Mouse (Mus musculus): Measurements from ENCODE around the gene H2al1i. TPM values are rescaled to one million over a fixed set of nuclear protein-coding genes. Genes with fewer than 3 reads are reported as not detected.
"Not testable (repeated sequence)": the region's sequence is repeated elsewhere in the genome, so short reads cannot be mapped to it uniquely, and the experiment has no call there.

Gene H2al1i
- polyA plus RNA-seq, 1 experiment from 2014 or later = not detected

GRCm38 (mm10) chrX:11321192-11321591 lies 3.3 kb upstream of the H2al1i start, which contains the start of gene H2al1h:
TSS of gene H2al1h (plus strand) at chrX:11321492.
- H3K9me3 ChIP-seq; H3K27me3 ChIP-seq; H3K4me2 ChIP-seq (replicated peaks); H3K4me1 ChIP-seq; H3K27ac ChIP-seq; H3K4me3 ChIP-seq; H3K36me3 ChIP-seq; ATAC-seq (ENCODE audit: insufficient number of reproducible peaks, insufficient read depth, low FRiP score, low TSS enrichment); H3K9ac ChIP-seq: not testable (repeated sequence)
- WGBS = no CpG with 5 or more reads among the region's 6 CpGs

- not testable (repeated sequence) for H3K4me3 ChIP-seq; H3K4me1 ChIP-seq; H3K27me3 ChIP-seq; H3K4me2 ChIP-seq (replicated peaks); H3K9me3 ChIP-seq; ATAC-seq (ENCODE audit: insufficient number of reproducible peaks, insufficient read depth, low FRiP score, low TSS enrichment); H3K9ac ChIP-seq; H3K27ac ChIP-seq; H3K36me3 ChIP-seq
- WGBS = 82% methylated on average over 2 of the region's 2 CpGs
Measured at GRCm38 (mm10) chrX:11327522-11327921, 3.1 kb downstream of the H2al1i start, which contains the start of gene H2al1j. TSS of gene H2al1j (plus strand) at chrX:11327822.

- 39% methylated on average over 9 of the region's 9 CpGs for WGBS
- Histone ChIP-seq H3K27me3 (no peaks in the 10 kb centered on the region), H3K36me3 (no peaks in the 10 kb centered on the region), H3K4me3 (no peak overlapping the region), H3K4me1 (peaks cover 2% of the 10 kb centered on the region; the same call in 1 of the 2 replicates), H3K27ac (peak overlapping the region; percentile 46; the same call in 1 of the 2 replicates), H3K4me2 (replicated peaks) (0 out of 2 replicates have a peak overlapping the region, but pooled peaks have one; percentile 5), H3K9ac (no peak overlapping the region), H3K9me3 (no peaks in the 10 kb centered on the region)
- ATAC-seq (ENCODE audit: insufficient number of reproducible peaks, insufficient read depth, low FRiP score, low TSS enrichment) = no peak
Measured at GRCm38 (mm10) chrX:11345762-11346161, 21.3 kb downstream of the H2al1i start.

GRCm38 (mm10) chrX:11346756-11347155 lies 22.3 kb downstream of the H2al1i start:
- H3K9ac ChIP-seq = no peak overlapping the region
- 86% methylated on average over 3 of the region's 3 CpGs for WGBS
- no peak for ATAC-seq (ENCODE audit: insufficient number of reproducible peaks, insufficient read depth, low FRiP score, low TSS enrichment)
- H3K4me2 ChIP-seq (replicated peaks) = no peak overlapping the region
- H3K4me3 ChIP-seq = no peak overlapping the region
- no peak overlapping the region for H3K27ac ChIP-seq
- H3K9me3 ChIP-seq = no peaks in the 10 kb centered on the region
- H3K36me3 ChIP-seq = no peaks in the 10 kb centered on the region
- no peaks in the 10 kb centered on the region for H3K27me3 ChIP-seq
- peaks cover 2% of the 10 kb centered on the region; the same call in 1 of the 2 replicates for H3K4me1 ChIP-seq

- Histone ChIP-seq H3K36me3 (no peaks in the 10 kb centered on the region), H3K27me3 (no peaks in the 10 kb centered on the region), H3K9ac (no peak overlapping the region), H3K4me1 (0 out of 2 replicates have a peak, but pooled peaks cover 2% of the 10 kb centered on the region), H3K9me3 (no peaks in the 10 kb centered on the region), H3K4me2 (replicated peaks) (no peak overlapping the region), H3K27ac (no peak overlapping the region), H3K4me3 (no peak overlapping the region)
- WGBS = 81% methylated on average over 6 of the region's 6 CpGs
- ATAC-seq (ENCODE audit: insufficient number of reproducible peaks, insufficient read depth, low FRiP score, low TSS enrichment) = no peak
Measured at GRCm38 (mm10) chrX:11360823-11361222, 36.4 kb downstream of the H2al1i start.

GRCm38 (mm10) chrX:11361261-11361660 lies 36.8 kb downstream of the H2al1i start:
- Histone ChIP-seq H3K36me3 (no peaks in the 10 kb centered on the region), H3K27me3 (no peaks in the 10 kb centered on the region), H3K4me1 (0 out of 2 replicates have a peak, but pooled peaks cover 2% of the 10 kb centered on the region), H3K4me3 (no peak overlapping the region), H3K27ac (no peak overlapping the region), H3K9ac (no peak overlapping the region), H3K9me3 (no peaks in the 10 kb centered on the region), H3K4me2 (replicated peaks) (no peak overlapping the region)
- ATAC-seq (ENCODE audit: insufficient number of reproducible peaks, insufficient read depth, low FRiP score, low TSS enrichment) = no peak
- 91% methylated on average over 2 of the region's 2 CpGs for WGBS

- Histone ChIP-seq H3K9me3 (no peaks in the 10 kb centered on the region), H3K4me3 (no peak overlapping the region), H3K36me3 (no peaks in the 10 kb centered on the region), H3K4me2 (replicated peaks) (no peak overlapping the region), H3K27me3 (no peaks in the 10 kb centered on the region), H3K27ac (no peak overlapping the region), H3K4me1 (0 out of 2 replicates have a peak, but pooled peaks cover 2% of the 10 kb centered on the region), H3K9ac (no peak overlapping the region)
- WGBS = 50% methylated on average over 6 of the region's 6 CpGs
- no peak for ATAC-seq (ENCODE audit: insufficient number of reproducible peaks, insufficient read depth, low FRiP score, low TSS enrichment)
Measured at GRCm38 (mm10) chrX:11363890-11364289, 39.4 kb downstream of the H2al1i start.

- ATAC-seq (ENCODE audit: insufficient number of reproducible peaks, insufficient read depth, low FRiP score, low TSS enrichment) = no peak
- Histone ChIP-seq H3K27ac (no peak overlapping the region), H3K27me3 (0 out of 2 replicates have a peak, but pooled peaks cover 2% of the 10 kb centered on the region), H3K9ac (no peak overlapping the region), H3K36me3 (no peaks in the 10 kb centered on the region), H3K9me3 (no peaks in the 10 kb centered on the region), H3K4me3 (no peak overlapping the region), H3K4me1 (0 out of 2 replicates have a peak, but pooled peaks cover 2% of the 10 kb centered on the region), H3K4me2 (replicated peaks) (no peak overlapping the region)
- WGBS = 27% methylated on average over 12 of the region's 12 CpGs
Measured at GRCm38 (mm10) chrX:11365151-11365550, 40.7 kb downstream of the H2al1i start.

Other genes starting within 250 kb of the H2al1i start
- not detected in 2 replicates for gene H2al1a, start 25.4 kb upstream of the H2al1i start, polyA plus RNA-seq (2016; fragmentation: Nextera tagmentation; extraction: Ambion mirVana)
- gene H2al1b, start 22.2 kb upstream of the H2al1i start, polyA plus RNA-seq (2016; fragmentation: Nextera tagmentation; extraction: Ambion mirVana) = not detected in 2 replicates
- gene H2al1c, start 19.0 kb upstream of the H2al1i start, polyA plus RNA-seq (2016; fragmentation: Nextera tagmentation; extraction: Ambion mirVana) = not detected in 2 replicates
- not detected in 2 replicates for gene H2al1d, start 15.8 kb upstream of the H2al1i start, polyA plus RNA-seq (2016; fragmentation: Nextera tagmentation; extraction: Ambion mirVana)
- not detected in 2 replicates for gene H2al1e, start 12.7 kb upstream of the H2al1i start, polyA plus RNA-seq (2016; fragmentation: Nextera tagmentation; extraction: Ambion mirVana)
- not detected in 2 replicates for gene H2al1f, start 9.5 kb upstream of the H2al1i start, polyA plus RNA-seq (2016; fragmentation: Nextera tagmentation; extraction: Ambion mirVana)
- gene H2al1g, start 6.4 kb upstream of the H2al1i start, polyA plus RNA-seq (2016; fragmentation: Nextera tagmentation; extraction: Ambion mirVana) = not detected in 2 replicates
- gene H2al1h, start 3.2 kb upstream of the H2al1i start, polyA plus RNA-seq (2016; fragmentation: Nextera tagmentation; extraction: Ambion mirVana) = not detected in 2 replicates
- gene H2al1j, start 3.2 kb downstream of the H2al1i start, polyA plus RNA-seq (2016; fragmentation: Nextera tagmentation; extraction: Ambion mirVana) = not detected in 2 replicates